Mouse (Mus musculus): ENCODE data around the gene Atg16l1. TPM values are rescaled to one million over a fixed set of nuclear protein-coding genes. Genes with fewer than 3 reads are reported as not detected.

Gene Atg16l1
- total RNA-seq (2021), result 10 to 100 TPM; 27.8 to 32.3 TPM
- long read RNA-seq, experiment 1, transcript Atg16l1-203 (19 exons, 3,102 nt), result major isoform, 33 of 54 reads
- long read RNA-seq, experiment 1, transcript Atg16l1-201 (18 exons, 3,130 nt), result minor isoform, 8 of 54 reads
- long read RNA-seq, experiment 1, partial matches to known transcripts, result 2 of 54 reads
- long read RNA-seq, experiment 1, other reads (novel, unspliced or antisense), result 7 of 54 reads
- long read RNA-seq, experiment 2, transcript Atg16l1-203 (19 exons, 3,102 nt), result major isoform, 10 of 17 reads
- long read RNA-seq, experiment 2, partial matches to known transcripts, result 2 of 17 reads
- long read RNA-seq, experiment 2, other reads (novel, unspliced or antisense), result 2 of 17 reads

GRCm38 (mm10) chr1:87755641-87756470 is at the start of gene Atg16l1:
Gene Atg16l1, plus strand, starts transcription at chr1:87755870.
- peak; percentile 96 to 97 for DNase-seq

DNA sequence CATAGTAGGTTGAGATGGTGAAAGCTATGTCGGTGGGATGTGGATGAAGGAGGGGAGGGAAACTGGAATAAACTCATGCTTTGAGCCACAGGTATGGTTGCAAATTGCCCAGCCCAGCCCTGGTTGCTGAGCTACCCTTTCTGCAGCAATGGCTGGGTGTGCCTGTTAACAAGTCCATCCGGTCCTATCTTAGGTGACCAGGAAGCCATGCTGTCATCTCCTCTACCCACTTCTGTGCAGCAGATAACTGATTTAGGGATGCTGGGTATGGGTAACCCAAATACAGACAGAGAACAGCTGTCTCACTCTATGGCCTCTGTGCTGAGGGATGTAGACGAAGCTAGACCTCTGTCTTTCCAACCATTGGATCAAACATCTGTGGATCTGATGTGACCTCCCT is 49.3 kb upstream of the Atg16l1 start:
- DNase-seq, result no peak

DNA sequence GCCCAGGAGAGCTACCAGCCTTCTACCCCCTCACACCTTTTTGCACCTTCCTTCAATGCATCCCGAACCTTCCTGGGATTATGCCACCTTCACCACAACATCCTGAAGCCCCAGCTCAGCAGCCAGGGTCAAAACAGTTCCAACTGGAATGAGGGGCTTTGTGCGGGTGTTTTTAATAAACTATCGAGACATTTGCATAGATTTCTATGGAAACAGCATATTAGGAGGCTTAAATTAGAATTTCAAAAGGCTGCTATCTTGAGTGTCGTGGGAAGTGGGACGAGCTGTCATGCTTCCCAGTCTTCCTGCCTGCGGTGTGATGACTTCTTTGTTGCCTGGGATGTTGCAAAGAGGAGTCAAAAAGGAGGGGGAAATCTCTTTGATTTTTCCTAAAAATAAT is 46.6 kb upstream of the Atg16l1 start:
- DNase-seq, result no peak

DNA sequence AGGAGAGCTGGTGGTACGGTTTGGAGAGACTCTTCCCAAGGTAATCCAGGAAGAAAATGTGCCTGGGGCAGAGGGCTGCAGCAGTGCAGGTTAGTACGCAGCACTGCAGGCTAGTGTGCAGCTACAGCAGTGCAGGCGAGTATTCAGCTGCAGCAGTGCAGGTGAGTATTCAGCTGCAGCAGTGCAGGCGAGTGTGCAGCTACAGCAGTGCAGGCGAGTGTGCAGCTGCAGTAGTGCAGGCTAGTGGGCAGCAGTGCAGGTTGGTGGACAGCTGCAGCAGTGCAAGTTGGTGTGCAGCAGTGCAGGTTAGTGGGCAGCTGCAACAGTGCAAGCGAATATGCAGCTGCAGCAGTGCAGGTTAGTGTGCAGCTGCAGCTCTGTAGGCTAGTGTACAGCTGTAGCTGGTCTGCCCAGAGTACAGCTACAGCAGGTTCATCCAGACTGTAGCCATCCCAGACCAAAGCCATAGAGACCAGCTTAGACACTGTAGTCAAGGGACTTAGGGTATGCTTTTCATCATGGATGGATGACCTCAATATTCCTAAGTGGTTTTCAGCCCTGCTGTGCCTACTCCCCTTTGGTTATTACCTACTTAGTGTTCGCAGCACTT is 45.9 kb upstream of the Atg16l1 start:
- DNase-seq, result no peak

DNA sequence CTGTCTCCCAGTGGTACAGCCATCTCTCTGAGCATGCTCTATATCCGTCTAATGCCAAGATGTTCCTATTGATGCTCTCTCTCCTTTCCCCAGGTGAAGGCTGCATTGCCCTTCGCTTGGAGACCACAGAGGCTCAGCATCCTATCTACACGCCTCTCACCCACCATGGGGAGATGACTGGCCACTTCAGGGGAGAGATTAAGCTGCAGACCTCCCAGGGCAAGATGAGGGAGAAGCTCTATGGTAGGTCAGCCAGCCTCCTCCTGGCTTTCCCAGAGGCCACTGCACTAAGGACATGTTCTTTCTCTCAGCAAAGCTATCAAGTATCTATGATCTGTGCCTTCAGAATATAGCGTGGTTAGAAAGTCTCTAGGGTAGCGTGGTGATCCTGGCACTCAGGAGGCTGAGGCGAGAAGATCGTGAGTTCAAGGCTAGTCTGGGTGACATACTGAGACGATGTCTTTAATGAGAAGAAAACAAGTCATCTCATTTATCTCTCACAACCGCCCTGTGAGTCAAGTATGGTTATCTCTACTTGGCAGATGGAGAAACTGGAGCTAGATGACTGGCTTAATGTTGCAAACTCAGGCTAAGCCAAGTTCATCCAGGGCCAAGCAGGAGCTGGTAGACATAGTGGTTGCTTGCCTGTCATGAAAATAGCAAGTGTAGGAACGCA is 43.6 kb upstream of the Atg16l1 start:
- DNase-seq, result no peak

DNA sequence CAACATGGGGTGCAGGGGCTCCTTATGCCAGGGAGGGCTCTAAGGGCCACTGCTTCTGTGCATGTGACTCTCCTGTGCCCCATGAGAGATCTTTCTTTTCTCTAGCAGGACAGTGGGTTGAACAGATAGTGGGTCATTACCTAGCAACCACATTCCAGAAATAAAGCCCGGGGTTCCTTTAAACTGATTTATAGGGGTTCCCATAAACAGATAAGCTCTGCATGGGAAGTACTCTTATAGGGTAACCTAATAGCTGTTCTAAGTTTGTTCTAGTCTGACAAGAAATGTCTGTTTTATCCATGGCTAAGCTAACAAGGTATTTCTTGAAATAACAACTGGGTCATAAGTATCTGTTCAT is 43.1 kb upstream of the Atg16l1 start:
- DNase-seq, result no peak

GRCm38 (mm10) chr1:87721382-87721781 is 34.3 kb upstream of the Atg16l1 start:
- DNase-seq, result peak in 1 of 2 experiments; percentile 41

GRCm38 (mm10) chr1:87722081-87722480 is 33.6 kb upstream of the Atg16l1 start:
- no peak for DNase-seq

GRCm38 (mm10) chr1:87723351-87723750 is 32.3 kb upstream of the Atg16l1 start:
- DNase-seq, result no peak

GRCm38 (mm10) chr1:87729070-87729469 is 26.6 kb upstream of the Atg16l1 start:
- no peak for DNase-seq

- no peak for DNase-seq
Measured at GRCm38 (mm10) chr1:87729850-87730249, 25.8 kb upstream of the Atg16l1 start.

- DNase-seq, result no peak
Measured at GRCm38 (mm10) chr1:87730271-87730670, 25.4 kb upstream of the Atg16l1 start.

- peak; percentile 14 to 22 for DNase-seq
Measured at GRCm38 (mm10) chr1:87733212-87733611, 22.5 kb upstream of the Atg16l1 start.

DNA sequence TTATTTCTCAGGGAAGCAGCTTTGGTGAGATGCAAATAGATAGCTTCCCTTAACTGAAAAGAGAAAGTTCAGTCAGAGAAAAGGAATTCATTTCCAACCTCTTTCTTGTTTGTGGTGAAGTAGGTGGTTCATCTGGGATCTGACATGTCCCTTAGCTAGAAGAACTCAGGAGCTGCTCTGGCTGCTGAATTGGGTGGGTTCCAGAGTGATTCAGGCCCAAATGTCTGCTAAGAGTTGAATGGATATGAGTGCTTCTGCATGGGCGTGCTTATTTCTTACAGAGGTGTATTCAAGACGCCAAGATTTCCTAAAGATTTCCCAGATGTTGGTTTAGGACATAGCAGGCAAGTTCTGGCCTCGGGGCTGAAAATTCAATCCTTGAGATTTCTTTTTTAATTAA is 21.5 kb upstream of the Atg16l1 start:
- DNase-seq, result no peak

- peak in 1 of 2 experiments; percentile 30 for DNase-seq
Measured at GRCm38 (mm10) chr1:87740584-87741290, 14.9 kb upstream of the Atg16l1 start.

GRCm38 (mm10) chr1:87749360-87749973 is 6.2 kb upstream of the Atg16l1 start:
- DNase-seq, result no peak

- DNase-seq, result no peak
Measured at GRCm38 (mm10) chr1:87763821-87764220, 8.2 kb downstream of the Atg16l1 start.

DNA sequence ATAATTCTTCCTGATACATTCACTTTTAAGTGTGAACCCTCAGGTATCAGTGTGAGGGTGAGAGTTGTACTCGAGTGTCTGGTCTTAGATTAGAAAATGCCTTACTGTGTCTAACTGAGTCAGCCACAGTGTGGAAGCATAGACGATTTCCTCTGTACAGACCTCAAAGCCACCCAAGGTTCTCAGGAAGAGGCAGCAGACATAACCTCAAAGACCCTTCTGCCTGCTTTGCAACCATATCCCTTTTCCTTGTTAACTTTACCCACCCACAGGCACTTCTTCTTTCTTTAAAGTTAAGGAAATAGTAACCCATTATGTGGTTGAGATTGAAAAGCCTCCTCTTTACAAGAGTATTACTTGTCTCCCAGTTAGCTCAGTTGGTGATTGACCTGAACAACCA is 10.1 kb downstream of the Atg16l1 start:
- DNase-seq, result no peak

DNA sequence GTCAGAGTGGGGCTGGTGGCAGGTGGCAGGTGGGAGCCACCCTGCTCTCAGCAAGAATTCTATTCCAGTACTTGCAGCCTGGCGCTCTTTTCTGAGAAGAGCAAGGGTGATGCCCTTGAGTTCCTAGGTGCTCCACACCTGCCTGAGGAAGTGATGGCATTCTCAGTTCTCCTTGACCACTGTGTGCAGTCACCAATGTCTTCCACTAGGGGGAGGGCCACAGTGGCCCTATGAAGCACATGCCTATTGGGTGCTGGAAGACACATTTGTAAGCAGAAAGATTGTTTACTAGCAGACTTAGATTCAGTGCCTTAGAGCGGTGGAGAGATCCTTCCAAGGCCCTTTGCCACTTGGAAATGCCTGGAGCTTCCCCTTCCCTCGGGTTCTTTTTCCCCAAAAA is 10.6 kb downstream of the Atg16l1 start:
- DNase-seq, result peak in 1 of 2 experiments; percentile 26

DNA sequence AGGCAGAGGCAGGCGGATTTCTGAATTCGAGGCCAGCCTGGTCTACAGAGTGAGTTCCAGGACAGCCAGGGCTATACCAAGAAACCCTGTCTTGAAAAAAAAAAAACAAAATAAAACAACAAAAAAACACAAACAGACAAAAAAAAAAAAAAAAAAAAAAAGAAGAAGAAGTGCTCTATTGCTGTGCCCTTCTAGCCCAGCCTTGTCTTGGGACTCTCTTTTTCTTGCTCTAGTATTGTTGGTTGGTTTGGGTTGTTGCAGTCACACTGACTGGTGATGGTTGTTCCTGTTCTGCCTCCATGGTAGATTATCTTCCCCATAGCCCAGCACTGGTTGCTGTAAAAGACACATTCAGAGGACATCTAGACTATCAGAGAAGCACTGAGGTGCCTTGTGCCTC is 13.6 kb downstream of the Atg16l1 start:
- no peak for DNase-seq

DNA sequence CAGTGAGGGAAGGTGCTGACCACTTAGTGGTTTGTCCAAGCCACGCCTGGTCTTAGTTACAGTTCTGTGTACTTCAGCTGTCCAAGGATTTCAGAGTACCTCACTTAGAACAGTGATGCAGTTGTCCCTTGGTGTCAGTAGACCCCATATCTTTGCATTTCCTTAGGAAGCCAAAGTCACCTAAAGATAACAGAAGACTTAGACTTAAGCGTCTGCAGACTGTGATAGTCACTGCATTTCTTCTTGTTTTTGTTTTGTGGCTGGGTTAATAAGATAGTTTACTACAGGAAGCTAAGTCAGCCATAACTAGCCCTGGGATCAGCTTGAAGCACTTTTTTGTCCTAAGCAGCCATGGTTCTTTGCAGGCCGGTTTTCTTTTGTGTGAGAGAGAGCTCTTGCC is 14.8 kb downstream of the Atg16l1 start:
- DNase-seq, result no peak

All from heart, adult 18-20 months (tissue).